Mouse (Mus musculus): ENCODE results near the gene 4921536K21Rik.

DNA sequence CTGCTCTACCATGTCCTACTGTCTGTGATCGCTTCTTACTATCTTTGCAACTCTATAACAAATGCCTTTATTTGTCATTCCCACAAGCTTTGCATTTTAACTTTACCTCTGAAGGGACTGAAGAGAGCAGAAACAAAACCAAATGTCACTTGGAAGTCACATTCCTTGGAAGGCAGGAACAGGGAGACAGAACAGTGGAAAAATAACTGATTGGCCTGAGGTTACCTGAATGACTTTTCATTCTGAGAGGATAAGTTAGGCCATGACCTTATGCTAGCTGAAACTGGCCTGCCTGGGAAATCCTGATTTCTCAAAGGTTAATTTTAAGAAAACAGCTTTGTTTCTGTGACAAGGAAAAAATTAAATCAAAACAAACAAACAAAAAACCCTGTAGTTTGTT lies 1.0 kb upstream of the 4921536K21Rik start:
- no peak for TF ChIP-seq POLR2A (IDR thresholded peaks at IDR 0.05; ENCODE audit: low read depth, low read length)
- TF ChIP-seq CTCF (conservative IDR thresholded peaks at IDR 0.05; ENCODE audit: insufficient read depth, insufficient read length, low read depth, low read length), result no peak
